Mouse (Mus musculus): ENCODE data around the gene P4ha1. TPM values are rescaled to one million over a fixed set of nuclear protein-coding genes. Genes with fewer than 3 reads are reported as not detected.

The P4ha1 gene
- polyA plus RNA-seq, 1 experiment from 2014 or later: 46.1 TPM

DNA sequence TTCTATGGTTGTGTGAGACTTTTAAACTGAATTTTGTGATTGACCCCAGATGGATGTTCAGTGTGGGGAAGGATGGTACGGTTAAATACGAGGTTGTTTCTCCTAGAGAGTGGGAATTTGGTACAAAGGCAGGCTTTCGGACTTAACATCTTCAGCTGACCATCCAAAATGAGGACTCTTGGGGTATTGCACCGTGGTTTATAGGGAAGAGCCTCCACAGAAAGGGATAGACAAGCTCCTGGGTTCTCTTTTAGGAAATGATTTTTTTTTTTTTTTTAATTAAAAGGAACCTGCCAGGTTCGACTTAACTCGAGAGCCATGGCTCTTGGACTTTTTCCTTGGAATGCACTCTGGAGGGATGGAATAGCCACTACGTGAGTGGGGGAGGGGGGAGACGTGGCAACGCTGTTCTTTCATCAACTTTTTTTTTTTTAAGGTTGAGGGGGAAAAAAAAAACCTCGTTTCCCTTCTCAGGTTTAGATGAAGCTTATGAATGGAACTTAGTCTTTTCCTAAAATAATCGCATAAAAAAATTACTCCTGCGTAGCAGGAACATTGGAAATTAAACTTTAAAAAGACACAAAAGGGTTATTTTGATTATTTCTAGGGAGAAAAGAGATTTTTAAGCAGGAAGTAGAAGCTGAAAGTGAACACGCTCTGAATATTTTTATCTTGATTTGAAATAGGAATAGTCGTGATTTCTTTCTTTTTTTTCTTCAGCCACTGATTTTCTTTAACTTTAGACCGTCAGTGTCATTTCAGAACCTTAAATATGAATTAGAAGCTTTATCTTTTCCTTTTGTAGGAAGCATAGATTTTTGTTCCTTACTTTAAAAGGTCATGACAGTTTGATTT, 1.4 kb downstream of the P4ha1 start:
- ATAC-seq (ENCODE audit: extremely low read depth, insufficient number of reproducible peaks, low FRiP score, low TSS enrichment): no peak
- no peaks in the 10 kb centered on the region for H3K9me3 ChIP-seq
- H3K27me3 ChIP-seq (replicated peaks): no peaks in the 10 kb centered on the region
- peaks cover 47% of the 10 kb centered on the region for H3K4me1 ChIP-seq
- H3K36me3 ChIP-seq: peaks cover 7% of the 10 kb centered on the region
- WGBS: 13% methylated on average over 15 of the region's 15 CpGs
- H3K4me3 ChIP-seq: peak overlapping the region; percentile 85
- peak overlapping the region; percentile 96 for H3K9ac ChIP-seq
- peak overlapping the region; percentile 97 for H3K27ac ChIP-seq (replicated peaks)
- peak overlapping the region; percentile 92 for H3K4me2 ChIP-seq

DNA sequence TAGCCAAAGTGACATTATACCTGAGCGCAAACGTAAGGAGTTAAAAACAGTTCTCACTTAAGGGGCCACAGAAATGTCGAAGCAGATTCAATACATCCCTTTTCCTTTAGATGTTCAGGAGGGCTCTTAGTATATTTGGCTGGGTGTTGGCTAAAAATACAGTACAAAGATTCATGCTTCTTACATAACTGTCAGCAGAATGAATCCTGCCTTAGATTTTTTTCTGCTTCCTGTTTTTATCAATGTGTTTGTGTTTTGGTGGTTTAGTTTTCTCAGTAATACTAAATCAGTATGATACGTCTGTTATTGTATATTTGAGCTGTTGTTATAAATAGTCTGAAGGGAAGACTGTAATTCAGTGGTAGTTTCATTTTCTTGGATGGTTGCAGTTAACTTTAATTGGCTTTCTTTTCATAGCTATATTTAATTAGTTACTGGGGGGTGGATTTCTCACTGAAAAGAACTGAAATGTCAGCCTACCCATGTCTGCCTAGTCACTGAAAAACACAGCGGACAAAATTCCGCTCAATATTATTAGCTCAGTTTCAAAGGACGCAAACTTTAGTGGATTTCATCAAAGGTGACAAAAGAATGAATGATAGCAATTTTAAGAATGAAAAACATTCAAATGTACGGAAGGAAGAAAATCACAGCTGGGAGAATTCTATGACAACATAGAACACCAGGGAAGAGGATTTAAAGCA, 3.7 kb downstream of the P4ha1 start:
- no peak for ATAC-seq (ENCODE audit: extremely low read depth, insufficient number of reproducible peaks, low FRiP score, low TSS enrichment)
- H3K9ac ChIP-seq: no peak overlapping the region
- WGBS: 68% methylated on average over 8 of the region's 8 CpGs
- H3K27me3 ChIP-seq (replicated peaks): no peaks in the 10 kb centered on the region
- no peaks in the 10 kb centered on the region for H3K9me3 ChIP-seq
- peaks cover 57% of the 10 kb centered on the region for H3K4me1 ChIP-seq
- H3K4me2 ChIP-seq: peak overlapping the region; percentile 92
- H3K4me3 ChIP-seq: no peak overlapping the region
- H3K27ac ChIP-seq (replicated peaks): no peak overlapping the region
- peaks cover 7% of the 10 kb centered on the region for H3K36me3 ChIP-seq

DNA sequence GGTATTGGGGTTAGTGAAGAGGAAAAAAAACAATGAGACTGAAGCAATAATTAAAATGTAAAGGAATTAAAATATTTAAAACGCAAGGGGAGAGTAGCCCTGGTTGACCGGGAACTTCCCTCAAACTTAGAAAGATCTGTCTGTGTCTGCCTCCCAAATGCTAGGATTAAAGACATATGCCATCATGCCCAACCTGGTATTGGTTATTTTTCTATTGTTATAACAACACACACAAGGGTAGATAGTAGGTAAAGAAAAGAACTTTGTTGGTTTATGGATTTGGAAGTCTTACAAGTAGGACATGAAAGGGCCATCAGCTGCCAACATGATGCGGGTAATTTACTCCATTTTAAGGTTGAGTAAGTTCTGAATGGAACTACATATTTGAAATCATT, 4.2 kb downstream of the P4ha1 start:
- H3K27me3 ChIP-seq (replicated peaks): no peaks in the 10 kb centered on the region
- 93% methylated on average over 3 of the region's 3 CpGs for WGBS
- no peak for ATAC-seq (ENCODE audit: extremely low read depth, insufficient number of reproducible peaks, low FRiP score, low TSS enrichment)

DNA sequence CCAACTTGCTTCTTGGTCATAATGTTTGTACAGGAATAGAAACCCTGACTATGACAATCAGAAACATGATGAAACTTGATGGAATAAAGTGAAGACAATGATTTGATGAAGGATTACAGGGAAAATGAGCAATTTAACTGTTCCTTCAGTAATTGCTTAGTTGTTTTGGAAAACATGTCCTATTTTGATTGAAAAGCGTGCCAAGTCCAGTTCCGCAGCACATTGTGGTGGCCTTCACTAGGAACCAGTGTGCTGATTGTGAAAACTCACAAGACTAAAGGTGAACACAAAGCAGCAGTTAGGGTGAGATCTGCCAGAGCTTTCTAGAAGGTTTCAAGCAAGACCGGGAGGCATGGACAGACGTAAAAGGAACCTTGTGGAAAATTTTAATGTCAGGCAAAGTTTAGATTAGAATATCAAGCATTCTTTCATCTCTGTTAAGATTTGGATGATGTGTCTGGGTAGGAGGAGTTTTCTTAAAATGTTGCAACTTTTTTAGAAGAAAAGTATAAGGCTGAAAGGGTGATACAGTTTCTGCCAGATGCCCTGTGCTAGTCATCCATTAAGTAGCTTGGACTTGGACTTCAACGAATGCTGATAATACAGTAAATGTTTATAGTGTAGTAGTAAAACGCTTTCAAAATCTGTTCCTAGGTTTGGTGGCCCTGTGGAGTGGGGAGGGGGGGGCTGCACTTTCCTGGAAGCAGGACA, 8.6 kb downstream of the P4ha1 start:
- H3K9me3 ChIP-seq: no peaks in the 10 kb centered on the region
- 75% methylated on average over 6 of the region's 6 CpGs for WGBS
- H3K4me2 ChIP-seq: no peak overlapping the region
- H3K9ac ChIP-seq: no peak overlapping the region
- H3K4me1 ChIP-seq: peaks cover 62% of the 10 kb centered on the region
- H3K4me3 ChIP-seq: no peak overlapping the region
- peaks cover 10% of the 10 kb centered on the region for H3K36me3 ChIP-seq
- H3K27ac ChIP-seq (replicated peaks): 0 out of 2 replicates have a peak overlapping the region, but pooled peaks have one; percentile 42
- ATAC-seq (ENCODE audit: extremely low read depth, insufficient number of reproducible peaks, low FRiP score, low TSS enrichment): no peak
- no peaks in the 10 kb centered on the region for H3K27me3 ChIP-seq (replicated peaks)

More for the DNA sequence above, 4.2 kb downstream of the P4ha1 start:
- Histone ChIP-seq H3K4me2 (no peak overlapping the region; the same call in 1 of the 2 replicates), H3K36me3 (peaks cover 7% of the 10 kb centered on the region), H3K27ac (replicated peaks) (no peak overlapping the region), H3K4me1 (peaks cover 58% of the 10 kb centered on the region), H3K4me3 (no peak overlapping the region), H3K9ac (no peak overlapping the region), H3K9me3 (no peaks in the 10 kb centered on the region)

GRCm38 (mm10) chr10:59333400-59333799, 10.3 kb downstream of the P4ha1 start:
- no peaks in the 10 kb centered on the region for H3K27me3 ChIP-seq (replicated peaks)
- no peak for ATAC-seq (ENCODE audit: extremely low read depth, insufficient number of reproducible peaks, low FRiP score, low TSS enrichment)
- no peak overlapping the region for H3K27ac ChIP-seq (replicated peaks)
- peaks cover 52% of the 10 kb centered on the region for H3K4me1 ChIP-seq
- H3K36me3 ChIP-seq: peaks cover 22% of the 10 kb centered on the region
- 83% methylated on average over 4 of the region's 4 CpGs for WGBS
- H3K9ac ChIP-seq: no peak overlapping the region
- H3K4me3 ChIP-seq: no peak overlapping the region
- H3K4me2 ChIP-seq: no peak overlapping the region
- no peaks in the 10 kb centered on the region for H3K9me3 ChIP-seq

- Histone ChIP-seq H3K4me1 (peaks cover 49% of the 10 kb centered on the region), H3K36me3 (peaks cover 32% of the 10 kb centered on the region), H3K4me2 (no peak overlapping the region), H3K9me3 (no peaks in the 10 kb centered on the region), H3K4me3 (no peak overlapping the region), H3K27me3 (replicated peaks) (no peaks in the 10 kb centered on the region), H3K27ac (replicated peaks) (peak overlapping the region; percentile 70), H3K9ac (peak overlapping the region; percentile 45; the same call in 1 of the 2 replicates)
- ATAC-seq (ENCODE audit: extremely low read depth, insufficient number of reproducible peaks, low FRiP score, low TSS enrichment): no peak
- 56% methylated on average over 4 of the region's 4 CpGs for WGBS
Measured at GRCm38 (mm10) chr10:59334899-59335798, 12.1 kb downstream of the P4ha1 start.

- no peak overlapping the region for H3K4me2 ChIP-seq
- no peaks in the 10 kb centered on the region for H3K27me3 ChIP-seq (replicated peaks)
- peaks cover 42% of the 10 kb centered on the region for H3K36me3 ChIP-seq
- no peak overlapping the region for H3K9ac ChIP-seq
- 0 out of 2 replicates have a peak overlapping the region, but pooled peaks have one; percentile 70 for H3K27ac ChIP-seq (replicated peaks)
- H3K9me3 ChIP-seq: no peaks in the 10 kb centered on the region
- WGBS: 64% methylated on average over 2 of the region's 2 CpGs
- ATAC-seq (ENCODE audit: extremely low read depth, insufficient number of reproducible peaks, low FRiP score, low TSS enrichment): no peak
- H3K4me1 ChIP-seq: peaks cover 41% of the 10 kb centered on the region
- H3K4me3 ChIP-seq: no peak overlapping the region
Measured at GRCm38 (mm10) chr10:59336124-59336523, 13.0 kb downstream of the P4ha1 start.

DNA sequence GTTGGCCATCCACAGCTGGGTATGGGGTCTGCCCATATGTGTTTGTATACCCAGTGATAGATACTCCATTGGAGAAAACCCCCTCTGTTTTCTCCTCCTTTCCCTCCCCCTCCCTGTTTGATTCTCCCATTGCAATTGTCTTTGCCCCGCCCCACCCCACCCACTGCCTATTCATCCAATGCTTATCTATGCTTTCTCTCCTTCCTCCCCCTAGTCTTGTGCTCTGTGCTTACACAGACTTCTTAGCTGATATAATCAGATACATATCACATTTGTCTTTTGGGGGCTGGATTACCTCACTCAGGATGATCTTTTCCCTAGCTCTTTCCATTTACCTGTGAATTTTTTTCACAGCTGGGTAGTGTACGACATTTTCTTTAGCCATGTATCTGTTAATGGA, 23.5 kb downstream of the P4ha1 start:
- WGBS: 85% methylated on average over 2 of the region's 2 CpGs
- Histone ChIP-seq H3K9me3 (no peaks in the 10 kb centered on the region), H3K4me2 (no peak overlapping the region), H3K4me3 (no peak overlapping the region), H3K27ac (replicated peaks) (no peak overlapping the region), H3K4me1 (no peaks in the 10 kb centered on the region), H3K36me3 (peaks cover 88% of the 10 kb centered on the region), H3K9ac (no peak overlapping the region), H3K27me3 (replicated peaks) (no peaks in the 10 kb centered on the region)
- no peak for ATAC-seq (ENCODE audit: extremely low read depth, insufficient number of reproducible peaks, low FRiP score, low TSS enrichment)

DNA sequence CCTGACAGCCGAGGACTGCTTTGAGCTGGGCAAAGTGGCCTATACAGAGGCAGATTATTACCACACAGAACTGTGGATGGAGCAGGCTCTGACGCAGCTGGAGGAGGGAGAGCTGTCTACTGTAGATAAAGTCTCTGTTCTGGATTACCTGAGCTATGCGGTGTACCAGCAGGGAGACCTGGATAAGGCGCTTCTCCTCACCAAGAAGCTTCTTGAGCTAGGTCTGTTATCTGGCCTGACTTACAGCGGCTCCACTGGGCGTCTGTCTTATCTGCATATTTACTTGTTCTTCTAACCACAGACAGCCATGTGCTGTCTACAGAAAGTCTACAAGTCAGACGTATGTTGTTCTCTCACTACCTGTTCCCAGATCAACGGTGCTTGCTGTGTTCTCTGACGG, 25.1 kb downstream of the P4ha1 start:
- H3K27me3 ChIP-seq (replicated peaks): no peaks in the 10 kb centered on the region
- peaks cover 91% of the 10 kb centered on the region for H3K36me3 ChIP-seq
- H3K4me1 ChIP-seq: no peaks in the 10 kb centered on the region
- no peaks in the 10 kb centered on the region for H3K9me3 ChIP-seq
- peak; percentile 51 for ATAC-seq (ENCODE audit: extremely low read depth, insufficient number of reproducible peaks, low FRiP score, low TSS enrichment)
- no peak overlapping the region for H3K27ac ChIP-seq (replicated peaks)
- H3K4me3 ChIP-seq: no peak overlapping the region
- no peak overlapping the region for H3K9ac ChIP-seq
- WGBS: 65% methylated on average over 9 of the region's 9 CpGs
- H3K4me2 ChIP-seq: no peak overlapping the region

DNA sequence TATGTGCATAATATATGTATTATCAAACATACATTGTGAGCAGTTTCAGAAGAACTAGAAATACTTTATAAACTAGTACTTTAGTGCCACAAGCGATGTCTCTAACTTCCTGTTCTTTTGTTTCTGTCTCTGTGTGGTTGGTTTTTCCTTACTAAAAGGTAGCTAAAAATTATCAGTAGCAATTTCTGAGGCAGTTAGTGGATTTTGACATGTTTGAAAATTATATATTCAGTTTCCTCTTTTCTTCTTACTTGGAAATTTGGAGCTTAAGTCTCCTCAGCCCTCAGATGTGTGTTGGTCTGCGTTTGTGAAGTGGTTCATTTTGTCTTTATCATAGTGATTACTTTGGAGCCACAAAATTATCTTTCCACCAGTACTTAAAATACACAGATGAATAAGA, 26.4 kb downstream of the P4ha1 start:
- ATAC-seq (ENCODE audit: extremely low read depth, insufficient number of reproducible peaks, low FRiP score, low TSS enrichment): no peak
- Histone ChIP-seq H3K9me3 (no peaks in the 10 kb centered on the region), H3K36me3 (peaks cover 92% of the 10 kb centered on the region), H3K4me1 (no peaks in the 10 kb centered on the region), H3K27me3 (replicated peaks) (no peaks in the 10 kb centered on the region), H3K9ac (no peak overlapping the region), H3K27ac (replicated peaks) (no peak overlapping the region), H3K4me2 (no peak overlapping the region), H3K4me3 (no peak overlapping the region)
- 90% methylated on average over 2 of the region's 2 CpGs for WGBS

All from heart, embryonic 13.5 days (tissue).